Mouse (Mus musculus) ES-Bruce4 (cell line): ENCODE data around the gene Tnni3k.

ENCODE experiments used
- CTCF ChIP-seq: IDR thresholded peaks from one replicate; pipeline ENCODE4 v1.8.1; 2011; ENCODE audit warnings: low read depth, low read length
- POLR2A ChIP-seq: IDR thresholded peaks from one replicate; pipeline ENCODE4 v1.8.1; 2011; ENCODE audit warnings: low read length; ENCODE audit not compliant: insufficient read depth

- no peak for TF ChIP-seq CTCF
- TF ChIP-seq POLR2A, result no peak
Observed at GRCm38 (mm10) chr3:154868807-154869206, 186.4 kb downstream of the Tnni3k start.
